Mouse (Mus musculus) heart, embryonic 10.5 days (tissue): Measurements from ENCODE around the gene Rsbn1. TPM values are rescaled to one million over a fixed set of nuclear protein-coding genes. Genes with fewer than 3 reads are reported as not detected.

ENCODE experiments used
- polyA plus RNA-seq: library from polyadenylated mRNA; unstranded; fragments of >200 nt; fragmentation: Nextera tagmentation; extraction: Ambion mirVana; gene quantifications from 2 replicates; pipeline ENCODE4 v1.2.1, GENCODE M21; 2016

Gene Rsbn1
- polyA plus RNA-seq, 1 experiment from 2014 or later: 9.1 TPM

Other genes starting within 250 kb of the Rsbn1 start
- 14.1 and 15.4 TPM in 2 replicates for gene Olfml3, start 176.1 kb upstream of the Rsbn1 start, polyA plus RNA-seq
- gene Gm10964, start 174.8 kb upstream of the Rsbn1 start, polyA plus RNA-seq: not detected in 2 replicates
- gene Hipk1, start 122.6 kb upstream of the Rsbn1 start, polyA plus RNA-seq: 8.2 and 9.5 TPM in 2 replicates
- 25.7 and 25.8 TPM in 2 replicates for gene Dclre1b, start 104.7 kb upstream of the Rsbn1 start, polyA plus RNA-seq
- gene Ap4b1, start 104.6 kb upstream of the Rsbn1 start, polyA plus RNA-seq: 20.3 and 20.8 TPM in 2 replicates
- not detected in 2 replicates for gene Gm43064, start 104.5 kb upstream of the Rsbn1 start, polyA plus RNA-seq
- 0.13 and 1.4 TPM in 2 replicates for gene Bcl2l15, start 81.5 kb upstream of the Rsbn1 start, polyA plus RNA-seq
- gene Ptpn22, start 54.3 kb upstream of the Rsbn1 start, polyA plus RNA-seq: 0.19 and 0.78 TPM in 2 replicates
- 16.3 and 25.4 TPM in 2 replicates for gene Phtf1, start 54.0 kb downstream of the Rsbn1 start, polyA plus RNA-seq